Mouse (Mus musculus) hematopoietic multipotent progenitor cell, adult 10-12 weeks (in vitro differentiated cells): Measurements from ENCODE around the gene Hadh. TPM values are rescaled to one million over a fixed set of nuclear protein-coding genes. Genes with fewer than 3 reads are reported as not detected.

ENCODE experiments used
- polyA plus RNA-seq: library from polyadenylated mRNA; stranded (reverse); fragments of >175 nt; gene quantifications from 2 replicates; pipeline ENCODE4 v1.2.3, GENCODE M21; 2012; ENCODE audit warnings: low replicate concordance

The Hadh gene
- 11.4 and 20.1 TPM in 2 replicates for polyA plus RNA-seq

DNA sequence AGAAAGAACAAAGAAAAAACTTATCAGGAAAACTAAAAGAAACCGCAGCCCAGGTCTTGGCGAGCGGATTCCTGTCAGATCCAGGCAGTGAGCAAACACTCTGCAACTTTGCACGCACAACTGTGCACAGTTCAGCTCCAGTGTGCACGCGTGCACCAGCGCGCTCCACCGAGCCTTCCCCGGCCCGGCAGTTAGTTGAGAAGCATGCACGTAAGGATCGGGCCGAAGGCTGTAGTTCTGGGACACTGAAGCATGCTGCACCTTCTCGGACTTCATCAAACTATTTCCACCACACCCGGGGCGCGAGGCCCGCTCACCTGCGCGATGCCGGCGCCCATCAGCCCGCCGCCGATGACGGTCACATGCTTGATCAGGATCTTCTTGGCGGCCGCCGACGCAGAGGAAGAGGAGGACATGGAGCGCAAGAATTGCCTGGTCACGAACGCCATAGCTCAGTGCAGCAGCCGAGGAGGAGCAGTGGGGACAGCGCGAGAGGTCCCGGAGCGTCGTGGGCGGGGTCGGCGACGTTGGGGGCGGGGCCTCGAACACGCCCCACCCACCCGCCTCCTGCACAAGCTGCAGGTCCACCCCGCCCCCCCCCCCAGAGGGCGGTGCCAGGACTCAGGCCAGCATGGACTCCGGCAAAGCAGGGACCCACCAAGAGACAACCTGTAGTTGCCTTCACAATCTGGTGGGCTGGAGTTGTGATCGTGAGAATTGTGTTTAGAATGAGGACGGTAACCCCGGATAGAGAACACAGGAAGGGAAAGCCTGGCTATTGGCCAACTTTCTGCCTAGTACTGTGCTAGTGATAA lies at the start of gene Hadh:
TSS of gene Hadh (minus strand) at position 543 of the 815 bp plus-strand sequence.

GRCm38 (mm10) chr3:131302452-131303319 lies 30.8 kb upstream of the Hadh start, which contains the start of gene Cyp2u1:
TSS of gene Cyp2u1 (minus strand) at chr3:131303227.

Other genes with a start within 250 kb of the Hadh start
- 14.2 and 64.9 TPM in 2 replicates for gene Lef1, start 161.6 kb downstream of the Hadh start, polyA plus RNA-seq
- gene Cyp2u1, start 31.1 kb upstream of the Hadh start, polyA plus RNA-seq = 0.18 and 0.34 TPM in 2 replicates
- gene Sgms2, start 219.3 kb upstream of the Hadh start, polyA plus RNA-seq = 0.83 and 2.8 TPM in 2 replicates